Mouse (Mus musculus) embryo, embryonic 11 days (tissue): ENCODE measurements at regions not wholly inside any gene's neighbourhood (a gene's known extent, or its start where the extent isn't known, plus 50 kb on each side); places are given as distances from the start of the nearest gene placed in this dataset.
A peak's percentile ranks its signal among the peaks of the same experiment; 100 is the strongest.

Experiments used
- DNase-seq: peaks from one replicate; pipeline ENCODE4 v3.0.0-alpha.2; 2015

DNA sequence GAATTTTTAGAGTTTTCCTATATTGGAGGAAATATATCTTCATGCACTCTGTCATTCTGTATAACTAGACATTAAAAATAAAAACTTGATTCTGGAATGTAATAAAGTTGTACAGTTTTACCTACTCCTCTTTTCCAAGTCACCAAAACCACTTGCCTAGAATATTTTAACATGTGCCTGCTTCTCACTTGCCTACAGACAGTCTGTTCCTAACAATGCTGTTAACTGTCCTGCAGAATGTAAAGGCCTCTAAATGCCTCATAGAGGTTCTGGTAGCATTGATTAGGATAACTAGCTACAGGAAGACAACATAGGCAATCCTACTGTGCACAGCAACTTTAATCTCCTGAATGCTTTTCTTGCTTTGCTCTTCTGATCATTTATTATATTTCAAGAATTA, 614.9 kb upstream of the Pcdh7 start:
- no peak for DNase-seq

GRCm38 (mm10) chr5:57128478-57128877, 589.3 kb upstream of the Pcdh7 start:
- peak; percentile 6 for DNase-seq
